Mouse (Mus musculus): ENCODE results near the gene Crb3. TPM values are rescaled to one million over a fixed set of nuclear protein-coding genes. Genes with fewer than 3 reads are reported as not detected.

Gene Crb3
- under 1 TPM in 1 of 2 experiments, not detected in 1; 0.64 TPM for total RNA-seq (2023)

DNA sequence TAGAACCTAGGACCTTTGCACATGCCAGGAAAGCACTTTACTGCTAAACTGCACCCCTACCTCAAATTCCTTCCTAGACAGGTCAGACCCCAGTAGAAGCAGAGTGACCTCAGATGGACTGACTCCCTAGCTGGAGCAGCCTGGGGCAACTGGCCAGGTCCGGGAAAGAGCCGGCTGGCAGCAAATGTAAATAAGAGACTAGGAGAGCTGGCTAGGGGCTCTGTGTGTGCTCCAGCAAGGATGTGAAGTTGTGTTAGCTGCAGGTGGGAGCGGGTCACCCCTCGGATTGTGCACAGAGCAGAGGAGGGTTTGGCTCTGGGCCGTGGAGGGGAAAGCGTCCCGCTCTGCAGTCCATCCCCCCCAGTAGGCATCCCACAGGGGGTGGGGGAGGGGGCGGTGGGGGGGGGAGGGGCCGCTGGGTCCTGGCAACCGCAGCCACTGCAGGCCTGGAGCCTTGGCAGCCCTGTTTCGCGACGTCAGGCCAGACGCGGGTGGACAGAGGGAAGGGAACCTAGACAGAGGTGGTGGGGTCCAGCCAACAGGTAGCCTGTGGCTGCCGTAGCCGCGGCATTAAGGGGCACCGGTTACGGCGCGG lies at the start of gene Crb3:
Gene Crb3 (plus strand): TSS at position 215 of the 595 bp plus-strand sequence.

GRCm38 (mm10) chr17:57011236-57012141 lies 47.4 kb upstream of the Crb3 start, which contains the start of the genes Gtf2f1 and Gm17949:
Gene Gtf2f1 (minus strand): TSS chr17:57011288.
Gene Gm17949 (plus strand): TSS chr17:57011469.

DNA sequence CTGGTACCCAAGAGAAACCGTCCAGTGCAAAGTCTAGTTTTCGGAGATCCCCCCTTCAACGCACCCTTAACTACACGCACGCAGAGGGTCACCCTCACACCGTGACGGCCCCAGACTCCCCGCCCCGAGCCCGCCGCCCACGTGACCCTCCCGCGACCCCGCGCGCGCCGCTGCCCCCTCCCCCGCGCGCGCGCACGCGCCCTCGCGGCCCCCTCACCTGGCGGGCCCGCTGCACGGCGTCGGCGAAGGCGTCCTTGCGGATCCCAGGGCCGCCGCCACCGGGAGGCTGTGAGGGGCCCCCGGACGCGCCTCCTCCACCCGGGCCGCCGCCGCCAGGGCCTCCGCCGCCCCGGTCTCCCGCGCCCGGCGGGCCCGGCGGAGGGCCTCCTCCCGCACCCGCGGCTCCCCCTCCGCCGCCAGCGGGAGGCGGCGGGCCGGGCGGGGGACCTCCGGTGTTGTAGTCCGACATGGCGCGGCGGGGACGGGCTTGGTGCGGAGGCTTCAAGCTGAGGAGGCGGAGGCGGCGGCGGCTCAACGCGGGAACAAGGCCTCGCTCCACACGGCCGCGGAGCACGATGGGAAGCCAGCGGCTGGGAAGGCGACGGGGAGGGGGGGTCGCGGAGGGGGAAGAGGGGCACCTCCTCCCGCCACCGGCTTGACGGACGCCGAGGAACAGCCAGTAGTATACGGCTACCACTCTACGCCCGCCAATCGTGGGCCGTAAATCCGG lies 27.8 kb upstream of the Crb3 start, which contains the start of gene Khsrp:
Gene Khsrp (minus strand): TSS at position 592 of the 730 bp plus-strand sequence.

DNA sequence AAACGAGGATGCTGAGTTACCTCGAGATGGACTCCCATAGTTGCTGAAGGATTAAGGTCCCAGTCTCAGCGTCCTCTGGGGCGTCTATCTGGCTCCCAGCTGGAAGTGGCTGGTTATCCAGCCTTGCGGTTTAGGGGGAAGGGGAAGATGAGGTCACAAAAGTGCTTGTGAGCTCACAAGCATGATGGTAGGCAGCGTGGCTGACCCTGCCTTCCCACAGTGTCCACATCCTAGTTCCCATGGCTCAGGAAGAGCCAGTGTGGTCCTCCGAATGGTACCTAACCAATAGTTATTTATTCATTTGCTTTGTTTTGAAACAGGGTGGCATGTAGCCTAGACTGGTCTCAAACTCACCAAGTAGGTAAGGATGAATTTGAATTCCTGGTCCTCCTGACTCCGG lies 17.4 kb upstream of the Crb3 start, which contains the start of gene Slc25a41:
Gene Slc25a41 (minus strand): TSS at position 101 of the 400 bp plus-strand sequence.

DNA sequence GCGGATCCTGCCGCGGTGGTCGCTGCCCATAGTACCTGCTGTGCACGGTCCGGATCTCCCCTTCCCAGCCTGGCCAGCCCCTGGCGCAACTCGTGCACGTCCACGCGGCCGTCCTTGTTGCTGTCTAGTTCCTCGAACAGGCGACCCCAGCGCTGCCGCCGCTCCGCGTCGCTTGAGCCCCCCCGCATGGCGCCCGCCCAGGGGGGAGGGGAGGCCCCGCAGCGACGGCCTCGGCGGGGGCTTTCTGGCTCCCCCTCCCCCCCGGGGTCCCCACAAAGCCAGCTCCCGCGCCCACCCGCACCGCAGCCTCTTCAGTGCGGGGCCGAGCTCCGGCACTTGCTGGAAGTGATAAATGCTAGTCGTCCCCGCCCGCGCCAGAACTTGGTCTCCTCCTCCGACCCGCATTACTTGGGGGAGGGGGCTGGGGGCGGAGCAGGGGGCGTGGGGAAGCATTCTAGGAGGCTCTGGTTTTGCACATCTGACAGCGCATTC lies 627 bp downstream of the Crb3 start, which contains the start of gene Slc25a23:
Gene Slc25a23 (minus strand): TSS at position 378 of the 492 bp plus-strand sequence.

GRCm38 (mm10) chr17:57078336-57078735 lies 19.4 kb downstream of the Crb3 start, which contains the start of gene Dennd1c:
Gene Dennd1c (minus strand): TSS chr17:57078514.

DNA sequence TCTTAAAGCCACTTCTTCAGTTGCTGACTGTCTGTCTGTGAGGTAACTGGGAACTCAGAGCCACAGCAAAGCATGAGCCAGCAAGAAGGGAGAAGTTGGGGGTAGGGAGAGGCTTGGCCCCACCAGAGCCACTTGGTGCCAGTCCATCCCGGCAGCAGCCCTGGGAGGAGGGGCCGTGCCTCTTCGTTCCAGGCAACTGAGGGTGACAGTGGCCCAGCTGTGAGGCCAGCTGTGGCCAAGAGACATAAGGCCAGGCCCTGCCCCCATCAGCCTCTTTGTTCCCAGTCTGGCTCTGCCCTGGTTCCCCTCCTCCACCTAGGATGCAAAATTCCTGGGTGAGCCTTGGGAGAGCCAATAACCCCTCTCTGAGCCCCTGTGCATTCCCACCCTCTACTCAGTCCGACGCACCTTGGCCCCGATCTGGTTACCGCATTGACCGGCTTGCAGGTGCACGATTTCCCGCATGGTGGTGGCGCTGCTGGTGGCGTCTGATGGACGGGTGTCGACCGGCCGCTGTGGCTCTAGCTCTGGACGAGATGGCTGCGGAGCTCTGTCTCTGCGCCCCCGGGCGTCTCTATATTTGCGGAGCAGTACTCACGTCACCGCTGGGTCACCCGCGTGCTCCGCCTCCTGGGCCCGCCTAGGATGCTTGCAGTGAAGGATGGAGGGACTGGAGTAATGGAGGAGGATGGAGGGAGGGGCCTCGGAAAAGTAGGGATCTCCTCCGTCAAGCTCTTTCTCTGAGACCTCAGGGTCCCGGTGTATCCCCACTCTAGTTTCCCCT lies 28.3 kb downstream of the Crb3 start, which contains the start of gene Tubb4a:
Gene Tubb4a (minus strand): TSS at position 734 of the 784 bp plus-strand sequence.

GRCm38 (mm10) chr17:57105181-57106034 lies 46.5 kb downstream of the Crb3 start, which contains the start of gene Tnfsf9:
Gene Tnfsf9 (plus strand): TSS chr17:57105325.

Other genes with a start within 250 kb of the Crb3 start
- 1 to 10 TPM; 6.2 to 7.4 TPM for gene Rfx2, start 228.1 kb upstream of the Crb3 start, total RNA-seq (2023)
- not detected for gene Acsbg2, start 184.7 kb upstream of the Crb3 start, total RNA-seq (2023)
- under 1 TPM in 1 of 2 experiments, not detected in 1; 0.13 TPM for gene 1700061G19Rik, start 183.6 kb upstream of the Crb3 start, total RNA-seq (2023)
- gene Mllt1, start 123.7 kb upstream of the Crb3 start, total RNA-seq (2023), result 10 to 100 TPM; 17.7 to 18.9 TPM
- not detected for gene Acer1, start 77.0 kb upstream of the Crb3 start, total RNA-seq (2023)
- gene Clpp, start 68.8 kb upstream of the Crb3 start, total RNA-seq (2023), result 10 to 100 TPM in 1 of 2 experiments, 1 to 10 TPM in 1; 9.5 to 11.6 TPM
- 10 to 100 TPM in 1 of 2 experiments, 1 to 10 TPM in 1; 5.6 to 10.1 TPM for gene Alkbh7, start 61.8 kb upstream of the Crb3 start, total RNA-seq (2023)
- 1 to 10 TPM in 1 of 2 experiments, not detected in 1; 2.3 TPM for gene Pspn, start 59.1 kb upstream of the Crb3 start, total RNA-seq (2023)
- gene Gtf2f1, start 47.8 kb upstream of the Crb3 start, total RNA-seq (2023), result 10 to 100 TPM; 48.4 to 52.2 TPM
- gene Gm17949, start 47.6 kb upstream of the Crb3 start, total RNA-seq (2023), result under 1 TPM; 0.31 to 0.33 TPM
- 10 to 100 TPM; 95.8 to 99.2 TPM for gene Khsrp, start 27.6 kb upstream of the Crb3 start, total RNA-seq (2023)
- gene Slc25a41, start 17.5 kb upstream of the Crb3 start, total RNA-seq (2023), result not detected
- 1 to 10 TPM; 2.1 to 3.4 TPM for gene Slc25a23, start 758 bp downstream of the Crb3 start, total RNA-seq (2023)
- gene Dennd1c, start 19.4 kb downstream of the Crb3 start, total RNA-seq (2023), result 100 to 1,000 TPM; 190 to 192 TPM
- under 1 TPM in 1 of 2 experiments, not detected in 1; 0.16 TPM for gene Tubb4a, start 28.7 kb downstream of the Crb3 start, total RNA-seq (2023)
- gene Tnfsf9, start 46.2 kb downstream of the Crb3 start, total RNA-seq (2023), result 1 to 10 TPM; 2.6 to 3.0 TPM
- gene Cd70, start 90.7 kb downstream of the Crb3 start, total RNA-seq (2023), result not detected
- 10 to 100 TPM; 33.6 to 34.9 TPM for gene Tnfsf14, start 135.1 kb downstream of the Crb3 start, total RNA-seq (2023)
- 100 to 1,000 TPM; 489 to 508 TPM for gene C3, start 169.0 kb downstream of the Crb3 start, total RNA-seq (2023)
- 10 to 100 TPM; 52.0 to 56.1 TPM for gene Gpr108, start 189.3 kb downstream of the Crb3 start, total RNA-seq (2023)
- 1 to 10 TPM; 3.7 to 5.0 TPM for gene Trip10, start 190.3 kb downstream of the Crb3 start, total RNA-seq (2023)
- 100 to 1,000 TPM; 162 to 170 TPM for gene Vav1, start 220.0 kb downstream of the Crb3 start, total RNA-seq (2023)

Measured in neutrophil, adult 59 days (primary cell).